Mouse (Mus musculus) kidney, postnatal 0 days (tissue): ENCODE data around the gene Cflar. TPM values are rescaled to one million over a fixed set of nuclear protein-coding genes. Genes with fewer than 3 reads are reported as not detected.
"Not testable (repeated sequence)": the region's sequence is repeated elsewhere in the genome, so short reads cannot be mapped to it uniquely, and the experiment has no call there.

Experiments used
- ATAC-seq: fragments of 200-750 bp; cut with Nextera tagmentation; replicated peaks from 2 replicates; pipeline ENCODE4 v1.8.0; 2017; ENCODE audit warnings: low read depth, moderate number of reproducible peaks, moderate TSS enrichment, moderate library complexity; ENCODE audit not compliant: low FRiP score
- DNase-seq: peaks from one replicate; pipeline ENCODE4 v3.0.0-alpha.2; 2016; ENCODE audit warnings: low spot score
- H3K27ac ChIP-seq: fragments of 300-500 bp; sonication (generic); 2 replicates; pipeline ENCODE4 v1.5.1; 2014; ENCODE audit warnings: mild to moderate bottlenecking
- H3K27me3 ChIP-seq: fragments of 300-500 bp; sonication (generic); 2 replicates; pipeline ENCODE4 v1.6.1; 2014; ENCODE audit warnings: low read length, mixed read lengths; ENCODE audit not compliant: insufficient read depth
- H3K36me3 ChIP-seq: fragments of 300-500 bp; sonication (generic); 2 replicates; pipeline ENCODE4 v1.6.1; 2014; ENCODE audit warnings: low read length, mixed read lengths; ENCODE audit not compliant: insufficient read depth
- H3K4me1 ChIP-seq: fragments of 300-500 bp; sonication (generic); replicated peaks from 2 replicates; pipeline ENCODE4 v1.6.1; 2014; ENCODE audit warnings: antibody characterized with exemption, low read length, mixed read lengths; ENCODE audit not compliant: insufficient read depth
- H3K4me2 ChIP-seq: fragments of 300-500 bp; sonication (generic); 2 replicates; pipeline ENCODE4 v1.6.1; 2014; ENCODE audit warnings: mild to moderate bottlenecking, low read length, moderate library complexity, mixed read lengths
- H3K4me3 ChIP-seq: fragments of 300-500 bp; sonication (generic); replicated peaks from 2 replicates; pipeline ENCODE4 v1.5.1; 2014; ENCODE audit warnings: low read depth, low read length
- H3K9ac ChIP-seq: fragments of 300-500 bp; sonication (generic); 2 replicates; pipeline ENCODE4 v1.6.1; 2014; ENCODE audit warnings: low read depth, low read length
- H3K9me3 ChIP-seq: fragments of 300-500 bp; sonication (generic); replicated peaks from 2 replicates; pipeline ENCODE4 v1.6.1; 2016; ENCODE audit warnings: low read length, inconsistent platforms, mixed read lengths
- CTCF ChIP-seq: IDR thresholded peaks from 2 replicates; pipeline ENCODE4 v1.5.1; 2016; ENCODE audit warnings: antibody characterized with exemption, low read depth, mild to moderate bottlenecking, moderate library complexity
- WGBS: fragments of 180-500 bp; shearing (Covaris S2); extraction: QIAGEN DNeasy Blood & Tissue Kit; methylation state at CpG from one replicate; pipeline ENCODE4 v1.1.7; 2014; 5-methylcytosine and 5-hydroxymethylcytosine counted together
- polyA plus RNA-seq: library from polyadenylated mRNA; unstranded; fragments of >200 nt; fragmentation: Nextera tagmentation; extraction: Ambion mirVana; gene quantifications from 2 replicates; pipeline ENCODE4 v1.2.1, GENCODE M21; 2015

Cflar gene
- polyA plus RNA-seq, 1 experiment from 2014 or later: 62.1 TPM

GRCm38 (mm10) chr1:58693696-58694095 lies 17.6 kb upstream of the Cflar start:
- 81% methylated on average over 1 of the region's 1 CpGs for WGBS
- no peak for ATAC-seq
- no peaks in the 10 kb centered on the region for H3K4me1 ChIP-seq

GRCm38 (mm10) chr1:58695810-58696209 lies 15.5 kb upstream of the Cflar start, which contains the start of gene Als2cr12:
Als2cr12 (minus strand) TSS chr1:58695989.
- not testable (repeated sequence) for H3K27me3 ChIP-seq, H3K9me3 ChIP-seq, DNase-seq, H3K36me3 ChIP-seq, ATAC-seq, H3K4me2 ChIP-seq, H3K9ac ChIP-seq, H3K4me1 ChIP-seq, H3K27ac ChIP-seq, H3K4me3 ChIP-seq
- WGBS: 85% methylated on average over 4 of the region's 4 CpGs

More at GRCm38 (mm10) chr1:58693696-58694095, 17.6 kb upstream of the Cflar start:
- Histone ChIP-seq H3K4me3 (no peak overlapping the region), H3K27ac (no peak overlapping the region), H3K4me2 (no peak overlapping the region), H3K36me3 (no peaks in the 10 kb centered on the region), H3K9ac (no peak overlapping the region), H3K27me3 (no peaks in the 10 kb centered on the region), H3K9me3 (no peaks in the 10 kb centered on the region)
- no peak for TF ChIP-seq CTCF
- no peak for DNase-seq

GRCm38 (mm10) chr1:58697607-58698006 lies 13.7 kb upstream of the Cflar start:
- H3K4me2 ChIP-seq, H3K9me3 ChIP-seq, H3K9ac ChIP-seq, H3K4me3 ChIP-seq, H3K36me3 ChIP-seq, ATAC-seq, H3K4me1 ChIP-seq, H3K27me3 ChIP-seq, H3K27ac ChIP-seq: not testable (repeated sequence)
- peak; percentile 12 for DNase-seq
- TF ChIP-seq CTCF: peak; percentile 56
- 57% methylated on average over 1 of the region's 1 CpGs for WGBS

GRCm38 (mm10) chr1:58698781-58699180 lies 12.5 kb upstream of the Cflar start:
- H3K27ac ChIP-seq: no peak overlapping the region
- ATAC-seq (no peak), DNase-seq (no peak)
- no peak overlapping the region for H3K9ac ChIP-seq
- no peaks in the 10 kb centered on the region for H3K4me1 ChIP-seq
- H3K4me2 ChIP-seq: no peak overlapping the region
- H3K27me3 ChIP-seq: no peaks in the 10 kb centered on the region
- no peaks in the 10 kb centered on the region for H3K9me3 ChIP-seq
- no peak for TF ChIP-seq CTCF
- no peak overlapping the region for H3K4me3 ChIP-seq
- H3K36me3 ChIP-seq: no peaks in the 10 kb centered on the region
- 86% methylated on average over 4 of the region's 4 CpGs for WGBS

- no peak for TF ChIP-seq CTCF
- ATAC-seq: no peak
- Histone ChIP-seq H3K4me3 (no peak overlapping the region), H3K9me3 (no peaks in the 10 kb centered on the region), H3K4me1 (no peaks in the 10 kb centered on the region), H3K27me3 (no peaks in the 10 kb centered on the region), H3K9ac (no peak overlapping the region), H3K36me3 (no peaks in the 10 kb centered on the region), H3K27ac (no peak overlapping the region), H3K4me2 (no peak overlapping the region)
- WGBS: 69% methylated on average over 3 of the region's 3 CpGs
- DNase-seq: no peak
These were observed 11.3 kb upstream of the Cflar start for GRCm38 (mm10) chr1:58699988-58700387.

- DNase-seq, ATAC-seq, H3K4me2 ChIP-seq, H3K27ac ChIP-seq, H3K9ac ChIP-seq, H3K4me3 ChIP-seq, H3K27me3 ChIP-seq, H3K9me3 ChIP-seq, H3K36me3 ChIP-seq, H3K4me1 ChIP-seq: not testable (repeated sequence)
- WGBS: 74% methylated on average over 4 of the region's 5 CpGs
These were observed 10.6 kb upstream of the Cflar start for GRCm38 (mm10) chr1:58700580-58701162.

GRCm38 (mm10) chr1:58710043-58710442 lies 1.3 kb upstream of the Cflar start:
- H3K9me3 ChIP-seq, H3K27me3 ChIP-seq, H3K9ac ChIP-seq, H3K4me1 ChIP-seq, DNase-seq, H3K36me3 ChIP-seq, H3K4me2 ChIP-seq, ATAC-seq, H3K4me3 ChIP-seq: not testable (repeated sequence)
- WGBS: 94% methylated on average over 1 of the region's 1 CpGs
- peak overlapping the region; percentile 100; the same call in 1 of the 2 replicates for H3K27ac ChIP-seq
- peak; percentile 24; the same call in 1 of the 2 replicates for TF ChIP-seq CTCF
